Mouse (Mus musculus) megakaryocyte-erythroid progenitor cell, adult 5-6 weeks (primary cell): ENCODE results near the gene Vmn2r77. TPM values are rescaled to one million over a fixed set of nuclear protein-coding genes. Genes with fewer than 3 reads are reported as not detected.
"Not testable (repeated sequence)": the region's sequence is repeated elsewhere in the genome, so short reads cannot be mapped to it uniquely, and the experiment has no call there.

Source experiments
- ATAC-seq: replicated peaks from 2 replicates; pipeline ENCODE4 v1.8.0; 2016; ENCODE audit warnings: mild to moderate bottlenecking, inconsistent platforms; ENCODE audit not compliant: severe bottlenecking, poor library complexity, low FRiP score, low TSS enrichment
- total RNA-seq, 2 experiments: library from RNA; stranded (forward) in 1 of 2; stranded (reverse) in 1 of 2; fragments of 200-1000, 215-1000 nt in 1 of 2; fragments of >200 nt in 1 of 2; fragmentation: Nextera tagmentation in 1 of 2; gene quantifications; 2 replicates each; pipeline ENCODE4 v1.2.3; 2014 to 2017

Gene Vmn2r77
- total RNA-seq (2014; fragmentation: Nextera tagmentation) (not detected in 2 replicates), total RNA-seq (2017) (not detected in 2 replicates)

- no peak for ATAC-seq
These were observed at the start of gene Vmn2r77 for GRCm38 (mm10) chr7:86794727-86795126. Gene Vmn2r77 (plus strand): TSS chr7:86795027.

DNA sequence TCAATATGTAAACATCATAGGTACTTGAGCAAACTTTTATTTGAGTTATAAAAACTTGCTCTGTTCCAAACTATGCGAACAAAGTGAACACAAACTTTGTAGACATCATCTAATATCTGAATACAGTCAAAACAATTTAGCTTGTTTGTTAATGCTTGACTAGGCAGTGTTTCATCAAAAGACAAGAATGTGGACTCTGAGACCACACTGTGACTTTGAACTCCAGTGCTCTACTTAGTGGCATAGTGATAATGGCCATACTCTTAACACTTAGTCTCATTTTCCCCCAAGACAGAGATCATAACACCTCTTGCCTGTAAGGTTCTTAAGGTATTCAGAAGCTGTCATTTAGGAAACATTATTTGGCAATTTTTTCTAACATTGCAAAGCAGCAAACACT is 34.1 kb upstream of the Vmn2r77 start:
- no peak for ATAC-seq

- no peak for ATAC-seq
These were observed 30.2 kb upstream of the Vmn2r77 start for GRCm38 (mm10) chr7:86764628-86765027.

- ATAC-seq: no peak
These were observed 23.2 kb upstream of the Vmn2r77 start for GRCm38 (mm10) chr7:86771621-86772020.

DNA sequence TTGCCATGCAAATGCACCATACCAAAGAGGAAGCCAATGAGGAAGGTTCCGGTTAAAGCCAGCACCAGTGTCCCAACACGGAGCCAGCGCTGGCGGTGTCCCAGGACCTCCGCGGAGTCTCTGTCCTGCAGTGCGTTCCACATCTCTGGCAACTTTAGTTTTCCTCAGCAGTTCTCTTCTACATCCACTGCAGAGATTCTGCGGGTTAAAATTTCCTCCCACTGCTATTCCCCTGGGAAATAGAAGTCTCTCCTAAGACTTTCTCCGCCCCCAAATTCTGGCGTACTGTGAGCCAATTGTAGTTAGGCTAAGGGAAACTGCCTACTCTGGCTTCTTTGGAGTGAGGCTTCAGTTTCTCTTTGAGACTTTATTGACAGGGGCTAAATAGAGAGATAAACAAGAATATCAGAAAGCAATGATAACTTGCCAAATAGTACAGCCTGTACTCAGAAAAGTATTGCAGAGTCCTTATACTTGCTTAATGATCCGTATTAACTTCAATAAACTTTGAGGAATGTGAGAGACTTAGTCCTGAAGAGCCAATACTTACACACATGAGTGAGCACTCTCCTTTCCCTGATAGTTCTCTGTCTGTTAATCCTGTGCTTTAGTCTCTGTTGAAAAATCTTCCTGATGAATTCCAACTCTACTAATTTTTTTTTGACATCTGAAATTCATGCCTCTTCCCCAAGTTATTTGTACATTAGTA is 19.1 kb upstream of the Vmn2r77 start, which contains the start of gene Folh1:
Folh1 (minus strand) TSS at position 327 of the 709 bp plus-strand sequence.
- ATAC-seq: no peak

- ATAC-seq: not testable (repeated sequence)
These were observed 20.4 kb downstream of the Vmn2r77 start for GRCm38 (mm10) chr7:86815241-86815640.

GRCm38 (mm10) chr7:86815716-86816115 is 20.9 kb downstream of the Vmn2r77 start:
- not testable (repeated sequence) for ATAC-seq

GRCm38 (mm10) chr7:86816466-86816865 is 21.6 kb downstream of the Vmn2r77 start:
- ATAC-seq: no peak

Other genes with a start within 250 kb of the Vmn2r77 start
- gene Olfr295, start 211.2 kb upstream of the Vmn2r77 start, total RNA-seq (2014; fragmentation: Nextera tagmentation): not detected in 2 replicates
- gene Olfr295, start 211.2 kb upstream of the Vmn2r77 start, total RNA-seq (2017): not detected in 2 replicates
- not detected in 2 replicates for gene Olfr294, start 178.4 kb upstream of the Vmn2r77 start, total RNA-seq (2014; fragmentation: Nextera tagmentation)
- not detected in 2 replicates for gene Olfr294, start 178.4 kb upstream of the Vmn2r77 start, total RNA-seq (2017)
- gene Olfr293, start 146.0 kb upstream of the Vmn2r77 start, total RNA-seq (2014; fragmentation: Nextera tagmentation): not detected in 2 replicates
- gene Olfr293, start 146.0 kb upstream of the Vmn2r77 start, total RNA-seq (2017): not detected in 2 replicates
- gene Olfr292, start 106.7 kb upstream of the Vmn2r77 start, total RNA-seq (2014; fragmentation: Nextera tagmentation): not detected in 2 replicates
- not detected in 2 replicates for gene Olfr292, start 106.7 kb upstream of the Vmn2r77 start, total RNA-seq (2017)
- gene Folh1, start 19.1 kb upstream of the Vmn2r77 start, total RNA-seq (2014; fragmentation: Nextera tagmentation): not detected in 2 replicates
- gene Folh1, start 19.1 kb upstream of the Vmn2r77 start, total RNA-seq (2017): not detected in 2 replicates
- gene Vmn2r78, start 120.1 kb downstream of the Vmn2r77 start, total RNA-seq (2014; fragmentation: Nextera tagmentation): not detected in 2 replicates
- not detected in 2 replicates for gene Vmn2r78, start 120.1 kb downstream of the Vmn2r77 start, total RNA-seq (2017)
- gene Vmn2r79, start 201.1 kb downstream of the Vmn2r77 start, total RNA-seq (2014; fragmentation: Nextera tagmentation): not detected in 2 replicates
- gene Vmn2r79, start 201.1 kb downstream of the Vmn2r77 start, total RNA-seq (2017): not detected in 2 replicates